Mouse (Mus musculus): Measurements from ENCODE around the gene Zranb1. TPM values are rescaled to one million over a fixed set of nuclear protein-coding genes. Genes with fewer than 3 reads are reported as not detected.

Zranb1 gene
- polyA plus RNA-seq, 1 experiment = 8.2 TPM

- H3K27me3 ChIP-seq (replicated peaks; ENCODE audit: control insufficient read depth, insufficient read depth, low read length) = no peaks in the 10 kb centered on the region
- peaks cover 7% of the 10 kb centered on the region for H3K4me1 ChIP-seq (ENCODE audit: control insufficient read depth, insufficient read depth, low read length)
- DNase-seq = peak; percentile 25
- TF ChIP-seq CTCF (conservative IDR thresholded peaks at IDR 0.05; ENCODE audit: insufficient read depth, insufficient read length, low read depth, low read length) (no peak), POLR2A (IDR thresholded peaks at IDR 0.05; ENCODE audit: low read depth, low read length) (no peak)
- H3K27ac ChIP-seq (ENCODE audit: insufficient read depth, low read depth, low read length) = no peak overlapping the region
- H3K36me3 ChIP-seq (ENCODE audit: control insufficient read depth, insufficient read depth, low read length) = no peaks in the 10 kb centered on the region
- H3K4me3 ChIP-seq (ENCODE audit: insufficient read depth, low read depth, low read length) = no peak overlapping the region
- 58% methylated on average over 4 of the region's 4 CpGs for WGBS
Measured at GRCm38 (mm10) chr7:132949968-132950367, 19.0 kb downstream of the Zranb1 start.

- no peak overlapping the region for H3K27ac ChIP-seq (ENCODE audit: insufficient read depth, low read depth, low read length)
- 77% methylated on average over 3 of the region's 3 CpGs for WGBS
- H3K4me3 ChIP-seq (ENCODE audit: insufficient read depth, low read depth, low read length) = no peak overlapping the region
- H3K36me3 ChIP-seq (ENCODE audit: control insufficient read depth, insufficient read depth, low read length) = no peaks in the 10 kb centered on the region
- no peaks in the 10 kb centered on the region for H3K27me3 ChIP-seq (replicated peaks; ENCODE audit: control insufficient read depth, insufficient read depth, low read length)
- TF ChIP-seq CTCF (conservative IDR thresholded peaks at IDR 0.05; ENCODE audit: insufficient read depth, insufficient read length, low read depth, low read length) = no peak
- TF ChIP-seq POLR2A (IDR thresholded peaks at IDR 0.05; ENCODE audit: low read depth, low read length) = no peak
- no peak for DNase-seq
- peaks cover 7% of the 10 kb centered on the region for H3K4me1 ChIP-seq (ENCODE audit: control insufficient read depth, insufficient read depth, low read length)
Measured at GRCm38 (mm10) chr7:132950613-132951012, 19.7 kb downstream of the Zranb1 start.

GRCm38 (mm10) chr7:132964395-132964794 is 33.5 kb downstream of the Zranb1 start:
- TF ChIP-seq CTCF (conservative IDR thresholded peaks at IDR 0.05; ENCODE audit: insufficient read depth, insufficient read length, low read depth, low read length) (no peak), POLR2A (IDR thresholded peaks at IDR 0.05; ENCODE audit: low read depth, low read length) (no peak)
- WGBS = 36% methylated on average over 3 of the region's 3 CpGs
- peak; percentile 48 for DNase-seq
- peaks cover 5% of the 10 kb centered on the region; the same call in 1 of the 2 replicates for H3K36me3 ChIP-seq (ENCODE audit: control insufficient read depth, insufficient read depth, low read length)
- no peak overlapping the region for H3K4me3 ChIP-seq (ENCODE audit: insufficient read depth, low read depth, low read length)
- no peaks in the 10 kb centered on the region for H3K27me3 ChIP-seq (replicated peaks; ENCODE audit: control insufficient read depth, insufficient read depth, low read length)
- peaks cover 6% of the 10 kb centered on the region; the same call in 1 of the 2 replicates for H3K4me1 ChIP-seq (ENCODE audit: control insufficient read depth, insufficient read depth, low read length)
- H3K27ac ChIP-seq (ENCODE audit: insufficient read depth, low read depth, low read length) = no peak overlapping the region

GRCm38 (mm10) chr7:132965707-132966106 is 34.8 kb downstream of the Zranb1 start:
- Histone ChIP-seq H3K27me3 (replicated peaks; ENCODE audit: control insufficient read depth, insufficient read depth, low read length) (no peaks in the 10 kb centered on the region), H3K36me3 (ENCODE audit: control insufficient read depth, insufficient read depth, low read length) (peaks cover 5% of the 10 kb centered on the region; the same call in 1 of the 2 replicates), H3K4me1 (ENCODE audit: control insufficient read depth, insufficient read depth, low read length) (peaks cover 6% of the 10 kb centered on the region; the same call in 1 of the 2 replicates), H3K27ac (ENCODE audit: insufficient read depth, low read depth, low read length) (no peak overlapping the region), H3K4me3 (ENCODE audit: insufficient read depth, low read depth, low read length) (no peak overlapping the region)
- DNase-seq = no peak
- TF ChIP-seq POLR2A (IDR thresholded peaks at IDR 0.05; ENCODE audit: low read depth, low read length) (no peak), CTCF (conservative IDR thresholded peaks at IDR 0.05; ENCODE audit: insufficient read depth, insufficient read length, low read depth, low read length) (no peak)
- 82% methylated on average over 2 of the region's 2 CpGs for WGBS

DNA sequence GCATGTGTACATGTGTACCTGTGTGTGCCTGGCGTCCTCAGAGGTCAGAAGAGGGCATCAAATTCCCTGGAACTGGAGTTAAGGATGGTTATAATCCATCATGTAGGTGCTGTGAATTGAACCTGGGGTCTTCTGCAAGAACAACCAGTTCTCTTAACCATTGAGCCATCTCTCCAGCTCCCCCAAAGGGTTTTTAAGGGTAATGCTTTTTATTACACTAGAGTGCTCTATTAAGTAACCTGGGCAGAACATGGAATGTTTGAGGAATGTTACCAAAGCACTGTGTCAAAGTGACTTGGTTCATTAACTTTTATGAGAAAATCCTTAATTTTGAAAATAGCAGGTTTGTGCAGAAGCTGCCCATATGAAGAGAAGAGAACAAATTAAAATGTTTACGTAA is 41.1 kb downstream of the Zranb1 start:
- no peak overlapping the region for H3K27ac ChIP-seq (ENCODE audit: insufficient read depth, low read depth, low read length)
- H3K4me3 ChIP-seq (ENCODE audit: insufficient read depth, low read depth, low read length) = no peak overlapping the region
- 76% methylated on average over 2 of the region's 2 CpGs for WGBS
- no peaks in the 10 kb centered on the region; the same call in 1 of the 2 replicates for H3K4me1 ChIP-seq (ENCODE audit: control insufficient read depth, insufficient read depth, low read length)
- H3K36me3 ChIP-seq (ENCODE audit: control insufficient read depth, insufficient read depth, low read length) = peaks cover 2% of the 10 kb centered on the region; the same call in 1 of the 2 replicates
- no peak for TF ChIP-seq CTCF (conservative IDR thresholded peaks at IDR 0.05; ENCODE audit: insufficient read depth, insufficient read length, low read depth, low read length)
- no peak for TF ChIP-seq POLR2A (IDR thresholded peaks at IDR 0.05; ENCODE audit: low read depth, low read length)
- peak; percentile 20 for DNase-seq
- H3K27me3 ChIP-seq (replicated peaks; ENCODE audit: control insufficient read depth, insufficient read depth, low read length) = no peaks in the 10 kb centered on the region

DNA sequence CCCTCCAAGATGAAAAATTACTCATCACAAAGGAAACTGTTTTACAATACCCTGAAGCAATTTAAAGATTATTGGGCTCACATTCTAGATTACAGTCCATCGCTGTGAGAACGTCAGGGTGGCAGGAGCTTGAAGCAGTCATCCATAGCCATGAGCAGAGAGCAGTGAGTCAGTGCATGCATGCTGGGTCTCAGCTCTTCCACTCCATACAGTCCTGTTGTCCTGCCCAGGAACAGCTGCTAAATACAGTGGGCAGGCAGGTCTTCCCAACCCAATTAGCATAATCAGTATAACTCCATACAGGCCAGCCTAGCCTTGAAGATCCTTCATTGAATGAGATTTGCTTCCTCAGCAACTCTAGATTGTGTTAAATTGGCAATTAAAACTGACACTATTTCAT is 45.1 kb downstream of the Zranb1 start:
- TF ChIP-seq POLR2A (IDR thresholded peaks at IDR 0.05; ENCODE audit: low read depth, low read length) = no peak
- TF ChIP-seq CTCF (conservative IDR thresholded peaks at IDR 0.05; ENCODE audit: insufficient read depth, insufficient read length, low read depth, low read length) = no peak
- H3K27me3 ChIP-seq (replicated peaks; ENCODE audit: control insufficient read depth, insufficient read depth, low read length) = no peaks in the 10 kb centered on the region
- no peaks in the 10 kb centered on the region; the same call in 1 of the 2 replicates for H3K4me1 ChIP-seq (ENCODE audit: control insufficient read depth, insufficient read depth, low read length)
- no peak overlapping the region for H3K4me3 ChIP-seq (ENCODE audit: insufficient read depth, low read depth, low read length)
- no peak overlapping the region for H3K27ac ChIP-seq (ENCODE audit: insufficient read depth, low read depth, low read length)
- peaks cover 1% of the 10 kb centered on the region; the same call in 1 of the 2 replicates for H3K36me3 ChIP-seq (ENCODE audit: control insufficient read depth, insufficient read depth, low read length)
- DNase-seq = no peak
- 37% methylated on average over 2 of the region's 2 CpGs for WGBS

DNA sequence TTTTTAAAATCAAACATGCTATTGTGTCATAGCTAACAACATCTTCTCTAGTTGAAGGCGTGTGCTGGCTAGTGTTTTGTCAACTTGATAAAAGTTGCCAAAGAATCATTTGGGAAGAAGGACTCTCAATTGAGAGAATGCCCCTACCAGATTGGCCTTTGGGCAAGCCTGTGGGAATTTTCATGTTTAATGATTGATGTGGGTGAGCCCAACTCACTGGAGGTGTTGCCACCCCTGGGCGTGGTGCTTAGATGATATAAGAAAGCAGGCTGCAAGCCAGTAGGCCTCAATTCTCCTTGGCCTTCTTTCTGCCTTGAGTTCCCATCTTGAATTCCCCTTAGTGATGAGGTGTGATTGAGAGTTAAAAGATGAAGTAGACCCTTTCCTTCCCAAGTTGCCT is 47.0 kb downstream of the Zranb1 start:
- Histone ChIP-seq H3K27ac (ENCODE audit: insufficient read depth, low read depth, low read length) (no peak overlapping the region), H3K4me3 (ENCODE audit: insufficient read depth, low read depth, low read length) (no peak overlapping the region), H3K27me3 (replicated peaks; ENCODE audit: control insufficient read depth, insufficient read depth, low read length) (no peaks in the 10 kb centered on the region), H3K36me3 (ENCODE audit: control insufficient read depth, insufficient read depth, low read length) (peaks cover 4% of the 10 kb centered on the region; the same call in 1 of the 2 replicates), H3K4me1 (ENCODE audit: control insufficient read depth, insufficient read depth, low read length) (no peaks in the 10 kb centered on the region; the same call in 1 of the 2 replicates)
- TF ChIP-seq CTCF (conservative IDR thresholded peaks at IDR 0.05; ENCODE audit: insufficient read depth, insufficient read length, low read depth, low read length) (no peak), POLR2A (IDR thresholded peaks at IDR 0.05; ENCODE audit: low read depth, low read length) (no peak)
- DNase-seq = peak; percentile 50
- WGBS = 80% methylated on average over 2 of the region's 2 CpGs
